ENCODE assay signal across 9 mouse cellular contexts in the genomic region with DNA sequence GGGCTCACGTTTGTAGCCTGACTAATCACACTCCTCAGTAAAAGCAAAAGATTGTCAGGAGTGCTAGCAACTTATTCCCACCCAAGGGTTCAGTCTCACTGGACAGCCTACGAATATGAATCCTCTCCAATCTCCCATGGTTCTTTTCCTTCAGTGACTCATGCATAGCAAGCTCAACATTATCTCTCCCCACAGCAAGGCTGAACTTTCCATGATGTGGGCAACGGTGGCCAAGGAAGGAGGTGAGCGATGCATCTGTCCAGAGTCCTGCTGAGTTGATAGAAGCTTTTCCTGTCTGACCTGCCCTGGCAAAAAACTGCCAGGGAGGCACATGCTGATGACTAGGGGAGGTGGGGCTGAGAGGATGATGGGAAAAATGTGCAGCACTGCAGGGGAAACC.
"Had no signal": no experiment of that assay in that cellular context is flagged by ENCODE, and none has a peak within 500 bp of the region (broad histone marks: within the 10 kb centered on the region; RNA-seq: fewer than 3 reads in every experiment).

No protein-coding gene starts in this region.

- H3K4me3 ChIP-seq: left cerebral cortex, adult 2 months; limb, embryonic 15.5 days; liver, embryonic 13.5 days; midbrain, embryonic 12.5 days; neural tube, embryonic 13.5 days had no signal

- H3K9me3 ChIP-seq: limb, embryonic 15.5 days; liver, embryonic 13.5 days; midbrain, embryonic 12.5 days; neural tube, embryonic 13.5 days had no signal

- H3K27ac ChIP-seq: left cerebral cortex, adult 2 months; limb, embryonic 15.5 days; liver, embryonic 13.5 days; midbrain, embryonic 12.5 days; neural tube, embryonic 13.5 days had no signal

- H3K27me3 ChIP-seq: limb, embryonic 15.5 days; neural tube, embryonic 13.5 days had no signal

- H3K4me2 ChIP-seq: limb, embryonic 15.5 days; liver, embryonic 13.5 days; midbrain, embryonic 12.5 days; neural tube, embryonic 13.5 days had no signal

- H3K4me1 ChIP-seq: liver, embryonic 13.5 days; midbrain, embryonic 12.5 days had no signal

- H3K36me3 ChIP-seq: limb, embryonic 15.5 days; liver, embryonic 13.5 days; midbrain, embryonic 12.5 days; neural tube, embryonic 13.5 days had no signal

- DNase-seq: kidney, postnatal 25 days; liver, embryonic 13.5 days; lung, adult 18-20 months; right cerebral cortex, postnatal 14 days; thymus, postnatal 36 days had no signal

- H3K9ac ChIP-seq: limb, embryonic 15.5 days; liver, embryonic 13.5 days; midbrain, embryonic 12.5 days; neural tube, embryonic 13.5 days had no signal
